Comparison of ENCODE assay signal across 8 mouse cellular contexts in genomic region chr19:5041588-5041987, GRCm38 (mm10). TPM values are rescaled to one million over a fixed set of nuclear protein-coding genes. Genes with fewer than 3 reads are reported as not detected.
DNase-seq lines count a peak whose midpoint lies in the region; ATAC-seq and TF ChIP-seq lines count a peak whose summit lies in the region.

No protein-coding gene starts in this region.

- TF ChIP-seq POLR2A in embryonic fibroblast, embryonic 13.5 days (IDR thresholded peaks at IDR 0.05; ENCODE audit: low read depth, low read length), result no peak; the same call in 1 of the 2 replicates

- peak overlapping the region; percentile 68 for H3K9ac ChIP-seq in lung, embryonic 15.5 days
- H3K9ac ChIP-seq in limb, embryonic 11.5 days (ENCODE audit: low read length), result peak overlapping the region; percentile 81
- H3K9ac ChIP-seq in neural tube, embryonic 15.5 days (replicated peaks), result peak overlapping the region; percentile 81

- H3K36me3 ChIP-seq in lung, embryonic 15.5 days, result peaks cover 9% of the 10 kb centered on the region
- no peaks in the 10 kb centered on the region; the same call in 1 of the 2 replicates for H3K36me3 ChIP-seq in limb, embryonic 11.5 days (ENCODE audit: control insufficient read depth, insufficient read depth, low read length)
- H3K36me3 ChIP-seq in neural tube, embryonic 15.5 days, result peaks cover 24% of the 10 kb centered on the region

- TF ChIP-seq CTCF in embryonic fibroblast, embryonic 13.5 days (IDR thresholded peaks at IDR 0.05; ENCODE audit: borderline replicate concordance, insufficient read depth, low read length), result no peak

- ATAC-seq in lung, embryonic 15.5 days (ENCODE audit: borderline replicate concordance, extremely low read depth, low FRiP score, low TSS enrichment), result no peak
- ATAC-seq in limb, embryonic 11.5 days (ENCODE audit: insufficient number of reproducible peaks, low FRiP score, low TSS enrichment, low read depth), result peak; percentile 22; the same call in 1 of the 2 replicates
- no peak for ATAC-seq in neural tube, embryonic 15.5 days (ENCODE audit: low FRiP score)
- ATAC-seq in inflammation-experienced regulatory T-cells, adult 6 months, result no peak

- H3K4me2 ChIP-seq in lung, embryonic 15.5 days, result peak overlapping the region; percentile 95
- peak overlapping the region; percentile 99 for H3K4me2 ChIP-seq in limb, embryonic 11.5 days (ENCODE audit: low read depth, severe bottlenecking)
- H3K4me2 ChIP-seq in neural tube, embryonic 15.5 days, result peak overlapping the region; percentile 95

- H3K27ac ChIP-seq in lung, embryonic 15.5 days, result peak overlapping the region; percentile 43
- peak overlapping the region; percentile 45 for H3K27ac ChIP-seq in embryonic fibroblast, embryonic 13.5 days (ENCODE audit: insufficient read depth, low read length)
- no peak overlapping the region for H3K27ac ChIP-seq in limb, embryonic 11.5 days (replicated peaks; ENCODE audit: low read depth, low read length)
- peak overlapping the region; percentile 66; the same call in 1 of the 2 replicates for H3K27ac ChIP-seq in neural tube, embryonic 15.5 days (replicated peaks)

- H3K27me3 ChIP-seq in lung, embryonic 15.5 days, result no peaks in the 10 kb centered on the region
- no peaks in the 10 kb centered on the region for H3K27me3 ChIP-seq in limb, embryonic 11.5 days (ENCODE audit: control insufficient read depth, insufficient read depth, low read length)
- H3K27me3 ChIP-seq in neural tube, embryonic 15.5 days (replicated peaks), result no peaks in the 10 kb centered on the region

- 3% methylated on average over 16 of the region's 16 CpGs for WGBS in lung, embryonic 15.5 days
- 3% methylated on average over 16 of the region's 16 CpGs for WGBS in limb, embryonic 11.5 days
- WGBS in neural tube, embryonic 15.5 days, result 1% methylated on average over 16 of the region's 16 CpGs

- no peaks in the 10 kb centered on the region for H3K9me3 ChIP-seq in lung, embryonic 15.5 days
- H3K9me3 ChIP-seq in limb, embryonic 11.5 days (ENCODE audit: control insufficient read depth, low read length), result no peaks in the 10 kb centered on the region
- no peaks in the 10 kb centered on the region for H3K9me3 ChIP-seq in neural tube, embryonic 15.5 days (replicated peaks)

- peak overlapping the region; percentile 76 for H3K4me3 ChIP-seq in lung, embryonic 15.5 days
- peak overlapping the region; percentile 70 for H3K4me3 ChIP-seq in embryonic fibroblast, embryonic 13.5 days (ENCODE audit: insufficient read depth, low read length)
- H3K4me3 ChIP-seq in limb, embryonic 11.5 days (ENCODE audit: low read depth, low read length), result peak overlapping the region; percentile 91
- H3K4me3 ChIP-seq in neural tube, embryonic 15.5 days (replicated peaks), result peak overlapping the region; percentile 89

- H3K4me1 ChIP-seq in lung, embryonic 15.5 days, result peaks cover 39% of the 10 kb centered on the region
- peaks cover 11% of the 10 kb centered on the region; the same call in 1 of the 2 replicates for H3K4me1 ChIP-seq in embryonic fibroblast, embryonic 13.5 days (ENCODE audit: control insufficient read depth, insufficient read depth, low read length)
- peaks cover 21% of the 10 kb centered on the region; the same call in 1 of the 2 replicates for H3K4me1 ChIP-seq in limb, embryonic 11.5 days (ENCODE audit: control insufficient read depth, insufficient read depth, low read length)
- H3K4me1 ChIP-seq in neural tube, embryonic 15.5 days, result peaks cover 46% of the 10 kb centered on the region

- no peak for DNase-seq in lung, postnatal 10 days
- DNase-seq in limb, embryonic 11.5 days (ENCODE audit: low spot score), result no peak
- DNase-seq in c-Kit-positive CD71-positive TER-119-positive erythroid progenitor cells, embryonic 14.5 days (ENCODE audit: low spot score), result no peak
- DNase-seq in ovary, adult 18-20 months (ENCODE audit: low spot score), result no peak

RNA-seq across cellular contexts. Expression of gene Brms1, which starts 0.4 kb away (rescaled TPM):
- polyA plus RNA-seq in lung, embryonic 15.5 days (2015; fragmentation: Nextera tagmentation; extraction: Ambion mirVana), result 47.4 and 51.4 TPM in 2 replicates
- 12.9 and 14.5 TPM in 2 replicates for polyA plus RNA-seq in embryonic fibroblast, embryonic 13.5 days (2011; ENCODE audit: insufficient read length, low read depth, missing spikeins)
- polyA plus RNA-seq in limb, embryonic 11.5 days (2014; fragmentation: Nextera tagmentation; extraction: Ambion mirVana), result 52.6 and 61.2 TPM in 2 replicates
- 21.6 and 32.6 TPM in 2 replicates for polyA plus RNA-seq in neural tube, embryonic 15.5 days (2015; fragmentation: Nextera tagmentation; extraction: Ambion mirVana)
- polyA plus RNA-seq in inflammation-experienced regulatory T-cells, adult 6 months (2017; shearing (Covaris generic)), result 100 to 1,000 TPM in 2 of 3 experiments, 10 to 100 TPM in 1; 98.2 to 118 (median 109) TPM

RNA-seq across cellular contexts. Expression of gene AC124502.3, which starts 2.9 kb away (rescaled TPM):
- polyA plus RNA-seq in lung, embryonic 15.5 days (2015; fragmentation: Nextera tagmentation; extraction: Ambion mirVana), result 2.2 and 2.4 TPM in 2 replicates
- polyA plus RNA-seq in embryonic fibroblast, embryonic 13.5 days (2011; ENCODE audit: insufficient read length, low read depth, missing spikeins), result 0.60 and 1.5 TPM in 2 replicates
- polyA plus RNA-seq in limb, embryonic 11.5 days (2014; fragmentation: Nextera tagmentation; extraction: Ambion mirVana), result 1.7 and 2.0 TPM in 2 replicates
- polyA plus RNA-seq in neural tube, embryonic 15.5 days (2015; fragmentation: Nextera tagmentation; extraction: Ambion mirVana), result 4.1 and 4.2 TPM in 2 replicates
- polyA plus RNA-seq in inflammation-experienced regulatory T-cells, adult 6 months (2017; shearing (Covaris generic)), result under 1 TPM; 0.41 to 0.81 (median 0.44) TPM

RNA-seq across cellular contexts. Expression of gene B4gat1, which starts 3.0 kb away (rescaled TPM):
- polyA plus RNA-seq in lung, embryonic 15.5 days (2015; fragmentation: Nextera tagmentation; extraction: Ambion mirVana), result 53.0 and 53.8 TPM in 2 replicates
- 31.4 and 33.5 TPM in 2 replicates for polyA plus RNA-seq in embryonic fibroblast, embryonic 13.5 days (2011; ENCODE audit: insufficient read length, low read depth, missing spikeins)
- 36.6 and 37.8 TPM in 2 replicates for polyA plus RNA-seq in limb, embryonic 11.5 days (2014; fragmentation: Nextera tagmentation; extraction: Ambion mirVana)
- polyA plus RNA-seq in neural tube, embryonic 15.5 days (2015; fragmentation: Nextera tagmentation; extraction: Ambion mirVana), result 103 and 113 TPM in 2 replicates
- polyA plus RNA-seq in inflammation-experienced regulatory T-cells, adult 6 months (2017; shearing (Covaris generic)), result 10 to 100 TPM; 10.3 to 12.5 (median 10.4) TPM

RNA-seq across cellular contexts. Expression of gene Rin1, which starts 8.7 kb away (rescaled TPM):
- polyA plus RNA-seq in lung, embryonic 15.5 days (2015; fragmentation: Nextera tagmentation; extraction: Ambion mirVana), result 2.7 and 2.9 TPM in 2 replicates
- polyA plus RNA-seq in embryonic fibroblast, embryonic 13.5 days (2011; ENCODE audit: insufficient read length, low read depth, missing spikeins), result 60.2 and 82.9 TPM in 2 replicates
- 1.3 and 1.6 TPM in 2 replicates for polyA plus RNA-seq in limb, embryonic 11.5 days (2014; fragmentation: Nextera tagmentation; extraction: Ambion mirVana)
- polyA plus RNA-seq in neural tube, embryonic 15.5 days (2015; fragmentation: Nextera tagmentation; extraction: Ambion mirVana), result 0.89 and 1.0 TPM in 2 replicates
- polyA plus RNA-seq in inflammation-experienced regulatory T-cells, adult 6 months (2017; shearing (Covaris generic)), result under 1 TPM in 1 of 3 experiments, not detected in 2; 0.19 TPM

RNA-seq across cellular contexts. Expression of gene Slc29a2, which starts 17.9 kb away (rescaled TPM):
- 2.7 and 4.1 TPM in 2 replicates for polyA plus RNA-seq in lung, embryonic 15.5 days (2015; fragmentation: Nextera tagmentation; extraction: Ambion mirVana)
- polyA plus RNA-seq in embryonic fibroblast, embryonic 13.5 days (2011; ENCODE audit: insufficient read length, low read depth, missing spikeins), result 6.0 and 8.0 TPM in 2 replicates
- 5.0 and 6.0 TPM in 2 replicates for polyA plus RNA-seq in limb, embryonic 11.5 days (2014; fragmentation: Nextera tagmentation; extraction: Ambion mirVana)
- polyA plus RNA-seq in neural tube, embryonic 15.5 days (2015; fragmentation: Nextera tagmentation; extraction: Ambion mirVana), result 12.8 and 14.0 TPM in 2 replicates
- 1 to 10 TPM in 2 of 3 experiments, under 1 TPM in 1; 0.20 to 2.4 (median 1.7) TPM for polyA plus RNA-seq in inflammation-experienced regulatory T-cells, adult 6 months (2017; shearing (Covaris generic))
